Mouse (Mus musculus): ENCODE results near the gene Lnx1.

DNA sequence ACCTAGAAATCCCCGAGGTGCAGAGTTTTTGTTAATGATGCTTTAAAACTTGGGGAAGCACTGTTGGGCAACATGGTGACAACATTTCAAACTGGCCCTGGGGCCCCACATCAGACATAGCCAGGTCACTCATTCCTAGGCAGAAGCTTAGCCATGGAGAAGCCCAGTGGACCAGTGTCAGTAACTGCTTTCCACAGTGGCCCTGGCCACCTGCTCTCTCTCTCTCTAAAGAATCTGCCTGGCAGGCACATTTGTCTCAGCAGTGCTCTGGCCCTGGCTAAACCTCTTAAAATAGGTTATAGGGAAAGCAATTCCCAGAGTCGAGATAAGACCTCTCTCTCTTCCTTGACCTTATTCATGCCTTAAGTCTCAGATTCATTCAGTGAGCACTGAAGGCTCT, 8.9 kb downstream of the Lnx1 start:
- TF ChIP-seq CTCF (IDR thresholded peaks at IDR 0.05; ENCODE audit: low read depth, low read length) (no peak), POLR2A (IDR thresholded peaks at IDR 0.05; ENCODE audit: insufficient read depth, low read length) (no peak), EP300 (IDR thresholded peaks at IDR 0.05; ENCODE audit: insufficient read depth, low read depth, low read length) (no peak)

All from ES-Bruce4 (cell line).